Mouse (Mus musculus) T-cell, adult 66 days (primary cell): ENCODE data around the gene Tktl1. TPM values are rescaled to one million over a fixed set of nuclear protein-coding genes. Genes with fewer than 3 reads are reported as not detected.

ENCODE experiments used
- total RNA-seq, 2 experiments: library from RNA; stranded (reverse); gene quantifications; 3 replicates in 1 of 2; 4 replicates in 1 of 2; pipeline ENCODE4 v1.2.4; 2023

The Tktl1 gene
- 1 to 10 TPM in 1 of 2 experiments, under 1 TPM in 1; 0.30 to 2.2 TPM for total RNA-seq

GRCm38 (mm10) chrX:74176959-74177358 lies at the start of gene Tktl1:
Tktl1 (plus strand) TSS chrX:74177259.

GRCm38 (mm10) chrX:74135263-74135662 lies 41.8 kb upstream of the Tktl1 start, which contains the start of gene Mecp2:
Mecp2 (minus strand) TSS chrX:74135363.

GRCm38 (mm10) chrX:74167738-74168137 lies 9.3 kb upstream of the Tktl1 start, which contains the start of gene Tex28:
Tex28 (minus strand) TSS chrX:74167838.

DNA sequence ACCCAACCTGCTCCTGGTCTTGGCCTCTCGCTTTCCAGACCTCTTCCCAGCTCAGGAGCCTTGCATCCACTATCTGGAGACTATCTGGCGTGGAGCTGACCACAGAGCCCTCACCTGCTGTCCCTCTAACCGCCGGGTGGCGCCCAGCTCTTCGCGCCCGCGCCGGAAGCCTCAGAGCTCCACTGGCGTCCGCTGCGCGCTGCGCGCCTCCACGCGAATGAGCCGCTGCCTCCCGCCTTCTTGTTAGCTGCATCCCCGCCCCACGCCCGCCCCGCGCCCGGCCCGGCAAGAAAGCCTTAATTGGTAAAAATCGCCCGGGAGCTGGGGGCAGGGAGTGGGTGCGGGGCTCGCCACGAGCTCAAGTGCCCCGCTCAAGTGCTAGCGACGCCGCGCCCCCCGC lies 72.6 kb downstream of the Tktl1 start, which contains the start of gene Flna:
Gene Flna (minus strand): TSS at position 206 of the 400 bp plus-strand sequence.

DNA sequence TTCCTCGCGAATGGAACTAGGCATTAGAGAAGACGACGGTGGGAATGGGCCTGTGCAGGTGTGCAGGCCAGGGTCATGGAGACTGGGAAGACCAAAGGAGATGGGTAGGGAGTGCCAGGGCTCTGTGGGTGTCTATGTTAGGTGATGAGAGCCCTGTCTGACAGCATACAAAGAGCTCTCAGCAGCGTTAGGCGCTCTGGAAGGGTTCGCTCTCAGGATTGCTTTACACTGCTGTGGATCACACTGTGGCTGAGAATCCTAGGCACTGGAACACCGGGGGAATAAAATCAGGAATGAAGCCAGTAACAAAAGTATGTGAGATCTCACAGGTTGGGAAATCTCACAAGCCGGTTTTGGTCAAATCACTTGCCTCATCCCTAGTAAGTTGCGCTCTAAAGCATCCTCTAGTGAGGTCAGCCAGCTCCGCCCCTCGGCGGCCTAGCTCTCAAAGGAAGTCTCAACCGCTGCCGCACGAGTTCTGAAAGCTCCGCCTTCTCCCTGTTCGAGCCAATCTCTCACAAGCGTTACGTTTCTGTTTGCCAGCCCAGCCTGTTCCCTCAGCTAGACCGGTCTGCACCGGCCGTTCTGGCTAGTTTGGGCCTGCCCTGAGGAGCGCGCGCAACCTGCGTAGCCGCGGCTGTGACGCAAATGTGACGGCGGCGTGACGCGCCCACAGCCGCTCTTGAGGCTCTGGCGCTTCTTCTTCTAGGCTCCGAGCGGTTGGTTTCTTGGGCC lies 77.3 kb downstream of the Tktl1 start, which contains the start of gene Emd:
Gene Emd (plus strand): TSS at position 535 of the 735 bp plus-strand sequence.

Other genes starting within 250 kb of the Tktl1 start
- gene Renbp, start 246.4 kb upstream of the Tktl1 start, total RNA-seq = 1 to 10 TPM; 2.1 to 6.0 TPM
- gene Hcfc1, start 210.9 kb upstream of the Tktl1 start, total RNA-seq = 100 to 1,000 TPM in 1 of 2 experiments, 10 to 100 TPM in 1; 96.1 to 110 TPM
- 100 to 1,000 TPM; 128 to 146 TPM for gene Irak1, start 153.3 kb upstream of the Tktl1 start, total RNA-seq
- gene Opn1mw, start 49.8 kb upstream of the Tktl1 start, total RNA-seq = not detected
- gene Mecp2, start 41.9 kb upstream of the Tktl1 start, total RNA-seq = 10 to 100 TPM; 52.2 to 53.0 TPM
- gene Tex28, start 9.4 kb upstream of the Tktl1 start, total RNA-seq = not detected
- 100 to 1,000 TPM; 663 to 672 TPM for gene Flna, start 72.6 kb downstream of the Tktl1 start, total RNA-seq
- gene Emd, start 77.4 kb downstream of the Tktl1 start, total RNA-seq = 10 to 100 TPM; 64.3 to 65.0 TPM
- gene Rpl10, start 93.6 kb downstream of the Tktl1 start, total RNA-seq = 100 to 1,000 TPM; 634 to 720 TPM
- 10 to 100 TPM; 64.9 to 73.4 TPM for gene Taz, start 104.7 kb downstream of the Tktl1 start, total RNA-seq
- 10 to 100 TPM; 10.7 to 13.7 TPM for gene Dnase1l1, start 105.1 kb downstream of the Tktl1 start, total RNA-seq
- gene Atp6ap1, start 119.8 kb downstream of the Tktl1 start, total RNA-seq = 10 to 100 TPM; 89.1 to 92.3 TPM
- 100 to 1,000 TPM; 194 to 226 TPM for gene Gdi1, start 127.7 kb downstream of the Tktl1 start, total RNA-seq
- gene Fam50a, start 135.8 kb downstream of the Tktl1 start, total RNA-seq = 10 to 100 TPM; 56.6 to 62.8 TPM
- gene Plxna3, start 151.8 kb downstream of the Tktl1 start, total RNA-seq = 10 to 100 TPM in 1 of 2 experiments, 1 to 10 TPM in 1; 9.4 to 12.8 TPM
- 10 to 100 TPM; 24.0 to 30.7 TPM for gene Lage3, start 176.4 kb downstream of the Tktl1 start, total RNA-seq
- 10 to 100 TPM; 29.1 to 33.7 TPM for gene Ubl4a, start 196.0 kb downstream of the Tktl1 start, total RNA-seq
- 10 to 100 TPM; 16.9 to 19.6 TPM for gene Slc10a3, start 196.1 kb downstream of the Tktl1 start, total RNA-seq
- 10 to 100 TPM; 19.0 to 24.6 TPM for gene Fam3a, start 216.0 kb downstream of the Tktl1 start, total RNA-seq
- 10 to 100 TPM; 46.0 to 58.1 TPM for gene Ikbkg, start 216.0 kb downstream of the Tktl1 start, total RNA-seq